Mouse (Mus musculus): ENCODE results near the gene Gm10715. TPM values are rescaled to one million over a fixed set of nuclear protein-coding genes. Genes with fewer than 3 reads are reported as not detected.
"Not testable (repeated sequence)": the region's sequence is repeated elsewhere in the genome, so short reads cannot be mapped to it uniquely, and the experiment has no call there.

Gm10715 gene
- not detected for total RNA-seq (2022)

DNA sequence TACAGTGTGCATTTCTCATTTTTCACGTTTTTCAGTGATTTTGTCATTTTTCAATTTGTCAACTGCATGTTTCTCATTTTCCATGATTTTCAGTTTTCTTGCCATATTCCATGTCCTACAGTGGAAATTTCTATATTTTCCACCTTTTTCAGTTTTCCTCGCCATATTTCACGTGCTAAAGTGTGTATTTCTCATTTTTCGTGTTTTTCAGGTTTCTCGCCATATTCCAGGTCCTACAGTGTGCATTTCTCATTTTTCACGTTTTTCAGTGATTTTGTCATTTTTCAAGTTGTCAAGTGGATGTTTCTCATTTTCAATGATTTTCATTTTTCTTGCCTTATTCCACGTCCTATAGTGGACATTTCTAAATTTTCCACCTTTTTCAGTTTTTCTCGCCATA is at the start of gene Gm10715:
TSS of gene Gm10715 (plus strand) at position 301 of the 400 bp plus-strand sequence.
- DNase-seq (ENCODE audit: low spot score in 2 of 2): not testable (repeated sequence)

DNA sequence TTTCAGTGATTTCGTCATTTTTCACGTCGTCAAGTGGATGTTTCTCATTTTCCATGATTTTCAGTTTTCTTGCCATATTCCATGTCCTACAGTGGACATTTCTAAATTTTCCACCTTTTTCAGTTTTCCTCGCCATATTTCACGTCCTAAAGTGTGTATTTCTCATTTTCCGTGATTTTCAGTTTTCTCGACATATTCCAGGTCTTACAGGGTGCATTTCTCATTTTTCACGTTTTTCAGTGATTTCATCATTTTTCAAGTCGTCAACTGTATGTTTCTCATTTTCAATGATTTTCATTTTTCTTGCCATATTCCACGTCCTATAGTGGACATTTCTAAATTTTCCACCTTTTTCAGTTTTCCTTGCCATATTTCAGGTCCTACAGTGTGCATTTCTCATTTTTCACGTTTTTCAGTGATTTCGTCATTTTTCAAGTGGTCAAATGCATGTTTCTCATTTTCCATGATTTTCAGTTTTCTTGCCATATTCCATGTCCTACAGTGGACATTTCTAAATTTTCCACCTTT is 36.2 kb upstream of the Gm10715 start, which contains the start of gene Gm10722:
TSS of gene Gm10722 (plus strand) at position 478 of the 528 bp plus-strand sequence.
- DNase-seq (ENCODE audit: low spot score in 2 of 2): peak; percentile 16 to 31

DNA sequence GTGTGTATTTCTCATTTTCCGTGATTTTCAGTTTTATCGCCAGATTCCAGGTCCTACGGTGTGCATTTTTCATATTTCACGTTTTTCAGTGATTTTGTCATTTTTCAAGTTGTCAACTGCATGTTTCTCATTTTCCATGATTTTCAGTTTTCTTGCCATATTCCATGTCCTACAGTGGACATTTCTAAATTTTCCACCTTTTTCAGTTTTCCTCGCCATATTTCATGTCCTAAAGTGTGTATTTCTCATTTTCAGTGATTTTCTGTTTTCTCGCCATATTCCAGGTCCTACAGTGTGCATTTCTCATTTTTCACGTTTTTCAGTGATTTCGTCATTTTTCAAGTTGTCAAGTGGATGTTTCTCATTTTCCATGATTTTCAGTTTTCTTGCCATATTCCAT is 35.7 kb upstream of the Gm10715 start:
- peak; percentile 55 to 71 for DNase-seq (ENCODE audit: low spot score in 2 of 2)

DNA sequence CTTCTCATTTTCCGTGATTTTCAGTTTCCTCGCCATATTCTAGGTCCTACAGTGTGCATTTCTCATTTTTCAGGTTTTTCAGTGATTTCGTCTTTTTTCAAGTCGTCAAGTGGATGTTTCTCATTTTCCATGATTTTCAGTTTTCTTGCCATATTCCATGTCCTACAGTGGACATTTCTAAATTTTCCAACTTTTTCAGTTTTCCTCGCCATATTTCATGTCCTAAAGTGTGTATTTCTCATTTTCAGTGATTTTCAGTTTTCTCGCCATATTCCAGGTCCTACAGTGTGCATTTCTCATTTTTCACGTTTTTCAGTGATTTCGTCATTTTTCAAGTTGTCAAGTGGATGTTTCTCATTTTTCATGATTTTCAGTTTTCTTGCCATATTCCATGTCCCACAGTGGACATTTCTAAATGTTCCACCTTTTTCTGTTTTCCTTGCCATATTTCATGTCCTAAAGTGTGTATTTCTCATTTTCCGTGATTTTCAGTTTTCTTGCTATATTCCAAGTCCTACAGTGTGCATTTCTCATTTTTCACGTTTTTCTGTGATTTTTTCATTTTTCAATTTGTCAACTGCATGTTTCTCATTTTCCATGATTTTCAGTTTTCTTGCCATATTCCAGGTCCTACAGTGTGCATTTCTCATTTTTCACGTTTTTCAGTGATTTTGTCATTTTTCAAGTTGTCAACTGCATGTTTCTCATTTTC is 34.6 kb upstream of the Gm10715 start:
- DNase-seq (ENCODE audit: low spot score in 2 of 2): peak; percentile 100

DNA sequence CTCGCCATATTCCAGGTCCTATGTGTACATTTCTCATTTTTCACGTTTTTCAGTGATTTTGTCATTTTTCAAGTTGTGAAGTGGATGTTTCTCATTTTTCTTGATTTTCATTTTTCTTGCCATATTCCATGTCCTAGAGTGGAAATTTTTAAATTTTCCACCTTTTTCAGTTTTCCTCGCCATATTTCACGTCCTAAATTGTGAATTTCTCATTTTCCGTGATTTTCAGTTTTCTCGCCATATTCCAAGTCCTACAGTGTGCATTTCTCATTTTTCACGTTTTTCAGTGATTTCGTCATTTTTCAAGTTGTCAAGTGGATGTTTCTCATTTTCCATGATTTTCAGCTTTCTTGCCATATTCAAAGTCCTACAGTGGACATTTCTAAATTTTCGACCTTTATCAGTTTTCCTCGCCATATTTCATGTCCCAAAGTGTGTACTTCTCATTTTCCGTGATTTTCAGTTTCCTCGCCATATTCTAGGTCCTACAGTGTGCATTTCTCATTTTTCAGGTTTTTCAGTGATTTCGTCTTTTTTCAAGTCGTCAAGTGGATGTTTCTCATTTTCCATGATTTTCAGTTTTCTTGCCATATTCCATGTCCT is 33.8 kb upstream of the Gm10715 start, which contains the start of gene Gm11168:
TSS of gene Gm11168 (plus strand) at position 553 of the 603 bp plus-strand sequence.
- DNase-seq (ENCODE audit: low spot score in 2 of 2): not testable (repeated sequence)

DNA sequence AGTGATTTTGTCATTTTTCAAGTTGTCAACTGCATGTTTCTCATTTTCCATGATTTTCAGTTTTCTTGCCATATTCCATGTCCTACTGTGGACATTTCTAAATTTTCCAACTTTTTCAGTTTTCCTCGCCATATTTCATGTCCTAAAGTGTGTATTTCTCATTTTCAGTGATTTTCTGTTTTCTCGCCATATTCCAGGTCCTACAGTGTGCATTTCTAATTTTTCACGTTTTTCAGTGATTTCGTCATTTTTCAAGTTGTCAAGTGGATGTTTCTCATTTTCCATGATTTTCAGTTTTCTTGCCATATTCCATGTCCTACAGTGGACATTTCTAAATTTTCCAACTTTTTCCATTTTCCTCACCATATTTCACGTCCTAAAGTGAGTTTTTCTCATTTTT is 30.5 kb upstream of the Gm10715 start:
- not testable (repeated sequence) for DNase-seq (ENCODE audit: low spot score in 2 of 2)

DNA sequence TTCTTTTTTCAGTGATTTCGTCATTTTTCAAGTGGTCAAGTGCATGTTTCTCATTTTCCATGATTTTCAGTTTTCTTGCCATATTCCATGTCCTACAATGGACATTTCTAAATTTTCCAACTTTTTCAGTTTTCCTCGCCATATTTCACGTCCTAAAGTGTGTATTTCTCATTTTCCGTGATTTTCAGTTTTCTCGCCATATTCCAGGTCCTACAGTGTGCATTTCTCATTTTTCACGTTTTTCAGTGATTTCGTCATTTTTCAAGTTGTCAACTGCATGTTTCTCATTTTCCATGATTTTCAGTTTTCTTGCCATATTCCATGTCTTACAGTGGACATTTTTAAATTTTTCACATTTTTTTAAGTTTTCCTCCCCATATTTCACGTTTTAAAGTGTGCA is 30.0 kb upstream of the Gm10715 start:
- DNase-seq (ENCODE audit: low spot score in 2 of 2): peak; percentile 100

DNA sequence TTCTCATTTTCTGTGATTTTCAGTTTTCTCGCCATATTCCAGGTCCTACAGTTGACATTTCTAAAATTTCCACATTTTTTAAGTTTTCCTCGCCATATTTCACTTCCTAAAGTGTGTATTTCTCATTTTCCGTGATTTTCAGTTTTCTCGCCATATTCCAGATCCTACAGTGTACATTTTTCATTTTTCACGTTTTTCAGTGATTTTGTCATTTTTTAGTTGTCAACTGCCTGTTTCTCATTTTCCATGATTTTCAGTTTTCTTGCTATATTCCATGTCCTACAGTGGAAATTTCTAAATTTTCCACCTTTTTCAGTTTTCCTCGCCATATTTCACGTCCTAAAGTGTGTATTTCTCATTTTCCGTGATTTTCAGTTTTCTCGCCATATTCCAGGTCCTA is 29.4 kb upstream of the Gm10715 start:
- DNase-seq (ENCODE audit: low spot score in 2 of 2): not testable (repeated sequence)

DNA sequence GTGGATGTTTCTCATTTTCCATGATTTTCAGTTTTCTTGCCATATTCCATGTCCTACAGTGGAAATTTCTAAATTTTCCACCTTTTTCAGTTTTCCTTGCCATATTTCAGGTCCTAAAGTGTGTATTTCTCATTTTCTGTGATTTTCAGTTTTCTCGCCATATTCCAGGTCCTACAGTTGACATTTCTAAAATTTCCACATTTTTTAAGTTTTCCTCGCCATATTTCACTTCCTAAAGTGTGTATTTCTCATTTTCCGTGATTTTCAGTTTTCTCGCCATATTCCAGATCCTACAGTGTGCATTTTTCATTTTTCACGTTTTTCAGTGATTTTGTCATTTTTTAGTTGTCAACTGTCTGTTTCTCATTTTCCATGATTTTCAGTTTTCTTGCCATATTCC is 27.3 kb upstream of the Gm10715 start:
- DNase-seq (ENCODE audit: low spot score in 2 of 2): not testable (repeated sequence)

DNA sequence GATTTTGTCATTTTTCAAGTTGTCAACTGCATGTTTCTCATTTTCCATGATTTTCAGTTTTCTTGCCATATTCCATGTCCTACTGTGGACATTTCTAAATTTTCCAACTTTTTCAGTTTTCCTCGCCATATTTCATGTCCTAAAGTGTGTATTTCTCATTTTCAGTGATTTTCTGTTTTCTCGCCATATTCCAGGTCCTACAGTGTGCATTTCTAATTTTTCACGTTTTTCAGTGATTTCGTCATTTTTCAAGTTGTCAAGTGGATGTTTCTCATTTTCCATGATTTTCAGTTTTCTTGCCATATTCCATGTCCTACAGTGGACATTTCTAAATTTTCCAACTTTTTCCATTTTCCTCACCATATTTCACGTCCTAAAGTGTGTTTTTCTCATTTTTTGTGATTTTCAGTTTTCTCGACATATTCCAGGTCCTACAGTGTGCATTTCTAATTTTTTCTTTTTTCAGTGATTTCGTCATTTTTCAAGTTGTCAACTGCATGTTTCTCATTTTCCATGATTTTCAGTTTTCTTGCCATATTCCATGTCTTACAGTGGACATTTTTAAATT is 24.5 kb upstream of the Gm10715 start:
- DNase-seq (ENCODE audit: low spot score in 2 of 2): not testable (repeated sequence)

DNA sequence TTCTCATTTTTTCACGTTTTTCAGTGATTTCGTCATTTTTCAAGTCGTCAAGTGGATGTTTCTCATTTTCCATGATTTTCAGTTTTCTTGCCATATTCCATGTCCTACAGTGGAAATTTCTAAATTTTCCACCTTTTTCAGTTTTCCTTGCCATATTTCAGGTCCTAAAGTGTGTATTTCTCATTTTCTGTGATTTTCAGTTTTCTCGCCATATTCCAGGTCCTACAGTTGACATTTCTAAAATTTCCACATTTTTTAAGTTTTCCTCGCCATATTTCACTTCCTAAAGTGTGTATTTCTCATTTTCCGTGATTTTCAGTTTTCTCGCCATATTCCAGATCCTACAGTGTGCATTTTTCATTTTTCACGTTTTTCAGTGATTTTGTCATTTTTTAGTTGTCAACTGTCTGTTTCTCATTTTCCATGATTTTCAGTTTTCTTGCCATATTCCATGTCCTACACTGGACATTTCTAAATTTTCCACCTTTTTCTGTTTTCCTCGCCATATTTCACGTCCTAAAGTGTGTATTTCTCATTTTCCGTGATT is 23.9 kb upstream of the Gm10715 start, which contains the start of gene Gm10721:
TSS of gene Gm10721 (plus strand) at position 408 of the 547 bp plus-strand sequence.
- DNase-seq (ENCODE audit: low spot score in 2 of 2): not testable (repeated sequence)

DNA sequence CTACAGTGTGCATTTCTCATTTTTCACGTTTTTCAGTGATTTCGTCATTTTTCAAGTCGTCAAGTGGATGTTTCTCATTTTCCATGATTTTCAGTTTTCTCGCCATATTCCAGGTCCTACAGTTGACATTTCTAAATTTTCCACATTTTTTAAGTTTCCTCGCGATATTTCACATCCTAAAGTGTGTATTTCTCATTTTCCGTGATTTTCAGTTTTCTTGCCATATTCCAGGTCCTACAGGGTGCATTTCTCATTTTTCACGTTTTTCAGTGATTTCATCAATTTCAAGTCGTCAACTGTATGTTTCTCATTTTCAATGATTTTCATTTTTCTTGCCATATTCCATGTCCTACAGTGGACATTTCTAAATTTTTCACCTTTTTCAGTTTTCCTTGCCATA is 21.3 kb upstream of the Gm10715 start, which contains the start of gene Gm10720:
TSS of gene Gm10720 (plus strand) at position 301 of the 400 bp plus-strand sequence.
- DNase-seq (ENCODE audit: low spot score in 2 of 2): not testable (repeated sequence)

DNA sequence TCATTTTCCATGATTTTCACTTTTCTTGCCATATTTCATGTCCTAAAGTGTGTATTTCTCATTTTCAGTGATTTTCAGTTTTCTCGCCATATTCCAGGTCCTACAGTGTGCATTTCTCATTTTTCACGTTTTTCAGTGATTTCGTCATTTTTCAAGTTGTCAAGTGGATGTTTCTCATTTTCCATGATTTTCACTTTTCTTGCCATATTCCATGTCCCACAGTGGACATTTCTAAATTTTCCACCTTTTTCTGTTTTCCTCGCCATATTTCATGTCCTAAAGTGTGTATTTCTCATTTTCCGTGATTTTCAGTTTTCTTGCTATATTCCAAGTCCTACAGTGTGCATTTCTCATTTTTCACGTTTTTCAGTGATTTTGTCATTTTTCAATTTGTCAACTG is 20.8 kb upstream of the Gm10715 start:
- DNase-seq (ENCODE audit: low spot score in 2 of 2): peak in 1 of 2 experiments; percentile 26

DNA sequence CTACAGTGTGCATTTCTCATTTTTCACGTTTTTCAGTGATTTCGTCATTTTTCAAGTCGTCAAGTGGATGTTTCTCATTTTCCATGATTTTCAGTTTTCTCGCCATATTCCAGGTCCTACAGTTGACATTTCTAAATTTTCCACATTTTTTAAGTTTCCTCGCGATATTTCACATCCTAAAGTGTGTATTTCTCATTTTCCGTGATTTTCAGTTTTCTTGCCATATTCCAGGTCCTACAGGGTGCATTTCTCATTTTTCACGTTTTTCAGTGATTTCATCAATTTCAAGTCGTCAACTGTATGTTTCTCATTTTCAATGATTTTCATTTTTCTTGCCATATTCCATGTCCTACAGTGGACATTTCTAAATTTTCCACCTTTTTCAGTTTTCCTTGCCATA is 19.6 kb upstream of the Gm10715 start, which contains the start of gene Gm10719:
TSS of gene Gm10719 (plus strand) at position 301 of the 400 bp plus-strand sequence.
- not testable (repeated sequence) for DNase-seq (ENCODE audit: low spot score in 2 of 2)

DNA sequence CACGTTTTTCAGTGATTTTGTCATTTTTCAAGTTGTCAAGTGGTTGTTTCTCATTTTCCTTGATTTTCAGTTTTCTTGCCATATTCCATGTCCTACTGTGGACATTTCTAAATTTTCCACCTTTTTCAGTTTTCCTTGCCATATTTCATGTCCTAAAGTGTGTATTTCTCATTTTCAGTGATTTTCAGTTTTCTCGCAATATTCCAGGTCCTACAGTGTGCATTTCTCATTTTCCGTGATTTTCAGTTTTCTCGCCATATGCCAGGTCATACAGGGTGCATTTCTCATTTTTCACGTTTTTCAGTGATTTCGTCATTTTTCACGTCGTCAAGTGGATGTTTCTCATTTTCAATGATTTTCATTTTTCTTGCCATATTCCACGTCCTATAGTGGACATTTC is 17.7 kb upstream of the Gm10715 start:
- peak; percentile 28 to 84 for DNase-seq (ENCODE audit: low spot score in 2 of 2)

DNA sequence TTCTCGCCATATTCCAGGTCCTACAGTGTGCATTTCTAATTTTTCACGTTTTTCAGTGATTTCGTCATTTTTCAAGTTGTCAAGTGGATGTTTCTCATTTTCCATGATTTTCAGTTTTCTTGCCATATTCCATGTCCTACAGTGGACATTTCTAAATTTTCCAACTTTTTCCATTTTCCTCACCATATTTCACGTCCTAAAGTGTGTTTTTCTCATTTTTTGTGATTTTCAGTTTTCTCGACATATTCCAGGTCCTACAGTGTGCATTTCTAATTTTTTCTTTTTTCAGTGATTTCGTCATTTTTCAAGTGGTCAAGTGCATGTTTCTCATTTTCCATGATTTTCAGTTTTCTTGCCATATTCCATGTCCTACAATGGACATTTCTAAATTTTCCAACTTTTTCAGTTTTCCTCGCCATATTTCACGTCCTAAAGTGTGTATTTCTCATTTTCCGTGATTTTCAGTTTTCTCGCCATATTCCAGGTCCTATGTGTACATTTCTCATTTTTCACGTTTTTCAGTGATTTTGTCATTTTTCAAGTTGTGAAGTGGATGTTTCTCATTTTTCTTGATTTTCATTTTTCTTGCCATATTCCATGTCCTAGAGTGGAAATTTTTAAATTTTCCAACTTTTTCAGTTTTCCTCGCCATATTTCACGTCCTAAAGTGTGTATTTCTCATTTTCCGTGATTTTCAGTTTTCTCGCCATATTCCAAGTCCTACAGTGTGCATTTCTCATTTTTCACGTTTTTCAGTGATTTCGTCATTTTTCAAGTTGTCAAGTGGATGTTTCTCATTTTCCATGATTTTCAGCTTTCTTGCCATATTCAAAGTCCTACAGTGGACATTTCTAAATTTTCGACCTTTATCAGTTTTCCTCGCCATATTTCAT is 16.6 kb upstream of the Gm10715 start:
- peak; percentile 88 to 90 for DNase-seq (ENCODE audit: low spot score in 2 of 2)

DNA sequence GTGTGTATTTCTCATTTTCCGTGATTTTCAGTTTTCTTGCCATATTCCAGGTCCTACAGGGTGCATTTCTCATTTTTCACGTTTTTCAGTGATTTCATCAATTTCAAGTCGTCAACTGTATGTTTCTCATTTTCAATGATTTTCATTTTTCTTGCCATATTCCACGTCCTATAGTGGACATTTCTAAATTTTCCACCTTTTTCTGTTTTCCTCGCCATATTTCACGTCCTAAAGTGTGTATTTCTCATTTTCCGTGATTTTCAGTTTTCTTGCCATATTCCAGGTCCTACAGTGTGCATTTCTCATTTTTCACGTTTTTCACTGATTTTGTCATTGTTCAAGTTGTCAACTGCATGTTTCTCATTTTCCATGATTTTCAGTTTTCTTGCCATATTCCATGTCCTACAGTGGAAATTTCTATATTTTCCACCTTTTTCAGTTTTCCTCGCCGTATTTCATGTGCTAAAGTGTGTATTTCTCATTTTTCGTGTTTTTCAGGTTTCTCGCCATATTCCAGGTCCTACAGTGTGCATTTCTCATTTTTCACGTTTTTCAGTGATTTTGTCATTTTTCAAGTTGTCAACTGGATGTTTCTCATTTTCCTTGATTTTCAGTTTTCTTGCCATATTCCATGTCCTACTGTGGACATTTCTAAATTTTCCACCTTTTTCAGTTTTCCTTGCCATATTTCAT is 14.2 kb upstream of the Gm10715 start:
- DNase-seq (ENCODE audit: low spot score in 2 of 2): peak; percentile 81 to 91

DNA sequence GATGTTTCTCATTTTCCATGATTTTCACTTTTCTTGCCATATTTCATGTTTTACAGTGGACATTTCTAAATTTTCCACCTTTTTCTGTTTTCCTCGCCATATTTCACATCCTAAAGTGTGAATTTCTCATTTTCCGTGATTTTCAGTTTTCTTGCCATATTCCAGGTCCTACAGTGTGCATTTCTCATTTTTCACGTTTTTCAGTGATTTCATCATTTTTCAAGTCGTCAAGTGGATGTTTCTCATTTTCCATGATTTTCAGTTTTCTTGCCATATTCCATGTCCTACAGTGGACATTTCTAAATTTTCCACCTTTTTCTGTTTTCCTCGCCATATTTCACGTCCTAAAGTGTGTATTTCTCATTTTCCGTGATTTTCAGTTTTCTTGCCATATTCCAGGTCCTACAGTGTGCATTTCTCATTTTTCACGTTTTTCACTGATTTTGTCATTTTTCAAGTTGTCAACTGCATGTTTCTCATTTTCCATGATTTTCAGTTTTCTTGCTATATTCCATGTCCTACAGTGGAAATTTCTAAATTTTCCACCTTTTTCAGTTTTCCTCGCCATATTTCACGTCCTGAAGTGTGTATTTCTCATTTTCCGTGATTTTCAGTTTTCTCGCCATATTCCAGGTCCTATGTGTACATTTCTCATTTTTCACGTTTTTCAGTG is 13.2 kb upstream of the Gm10715 start, which contains the start of gene Gm10718:
TSS of gene Gm10718 (plus strand) at position 236 of the 673 bp plus-strand sequence.
- peak; percentile 57 to 67 for DNase-seq (ENCODE audit: low spot score in 2 of 2)

DNA sequence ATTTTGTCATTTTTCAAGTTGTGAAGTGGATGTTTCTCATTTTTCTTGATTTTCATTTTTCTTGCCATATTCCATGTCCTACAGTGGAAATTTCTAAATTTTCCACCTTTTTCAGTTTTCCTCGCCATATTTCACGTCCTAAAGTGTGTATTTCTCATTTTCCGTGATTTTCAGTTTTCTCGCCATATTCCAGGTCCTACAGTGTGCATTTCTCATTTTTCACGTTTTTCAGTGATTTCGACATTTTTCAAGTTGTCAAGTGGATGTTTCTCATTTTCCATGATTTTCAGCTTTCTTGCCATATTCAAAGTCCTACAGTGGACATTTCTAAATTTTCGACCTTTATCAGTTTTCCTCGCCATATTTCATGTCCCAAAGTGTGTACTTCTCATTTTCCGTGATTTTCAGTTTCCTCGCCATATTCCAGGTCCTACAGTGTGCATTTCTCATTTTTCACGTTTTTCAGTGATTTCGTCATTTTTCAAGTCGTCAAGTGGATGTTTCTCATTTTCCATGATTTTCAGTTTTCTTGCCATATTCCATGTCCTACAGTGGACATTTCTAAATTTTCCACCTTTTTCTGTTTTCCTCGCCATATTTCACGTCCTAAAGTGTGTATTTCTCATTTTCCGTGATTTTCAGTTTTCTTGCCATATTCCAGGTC is 12.6 kb upstream of the Gm10715 start:
- DNase-seq (ENCODE audit: low spot score in 2 of 2): peak; percentile 100
